Mouse (Mus musculus) forebrain, embryonic 15.5 days (tissue): ENCODE measurements at regions not wholly inside any gene's neighbourhood (a gene's known extent, or its start where the extent isn't known, plus 50 kb on each side); places are given as distances from the start of the nearest gene placed in this dataset.
A peak's percentile ranks its signal among the peaks of the same experiment; 100 is the strongest.

ENCODE experiments used
- ATAC-seq: fragments of 200-750 bp; cut with Nextera tagmentation; replicated peaks from 2 replicates; pipeline ENCODE4 v1.8.0; 2017; ENCODE audit warnings: mild to moderate bottlenecking, moderate TSS enrichment, moderate library complexity
- H3K27ac ChIP-seq: fragments of 300-500 bp; sonication (generic); replicated peaks from 2 replicates; pipeline ENCODE4 v1.5.1; 2015; ENCODE audit warnings: mild to moderate bottlenecking, inconsistent platforms
- H3K27me3 ChIP-seq: fragments of 300-500 bp; sonication (generic); 2 replicates; pipeline ENCODE4 v1.6.1; 2015; ENCODE audit warnings: inconsistent platforms
- H3K36me3 ChIP-seq: fragments of 300-500 bp; sonication (generic); 2 replicates; pipeline ENCODE4 v1.6.1; 2015; ENCODE audit warnings: mild to moderate bottlenecking, inconsistent platforms
- H3K4me1 ChIP-seq: fragments of 300-500 bp; sonication (generic); 2 replicates; pipeline ENCODE4 v1.6.1; 2015; ENCODE audit warnings: inconsistent platforms
- H3K4me2 ChIP-seq: fragments of 300-500 bp; sonication (generic); replicated peaks from 2 replicates; pipeline ENCODE4 v1.6.1; 2015; ENCODE audit warnings: mild to moderate bottlenecking, inconsistent platforms
- H3K4me3 ChIP-seq: fragments of 300-500 bp; sonication (generic); 2 replicates; pipeline ENCODE4 v1.5.1; 2015; ENCODE audit warnings: mild to moderate bottlenecking, inconsistent platforms
- H3K9ac ChIP-seq: fragments of 300-500 bp; sonication (generic); replicated peaks from 2 replicates; pipeline ENCODE4 v1.6.1; 2015; ENCODE audit warnings: mild to moderate bottlenecking, inconsistent platforms
- H3K9me3 ChIP-seq: fragments of 300-500 bp; sonication (generic); 2 replicates; pipeline ENCODE4 v1.6.1; 2016; ENCODE audit warnings: inconsistent platforms
- WGBS: fragments of 180-500 bp; shearing (Covaris S2); methylation state at CpG from one replicate; pipeline ENCODE4 v1.1.7; 2015; ENCODE audit warnings: mixed read lengths; 5-methylcytosine and 5-hydroxymethylcytosine counted together

DNA sequence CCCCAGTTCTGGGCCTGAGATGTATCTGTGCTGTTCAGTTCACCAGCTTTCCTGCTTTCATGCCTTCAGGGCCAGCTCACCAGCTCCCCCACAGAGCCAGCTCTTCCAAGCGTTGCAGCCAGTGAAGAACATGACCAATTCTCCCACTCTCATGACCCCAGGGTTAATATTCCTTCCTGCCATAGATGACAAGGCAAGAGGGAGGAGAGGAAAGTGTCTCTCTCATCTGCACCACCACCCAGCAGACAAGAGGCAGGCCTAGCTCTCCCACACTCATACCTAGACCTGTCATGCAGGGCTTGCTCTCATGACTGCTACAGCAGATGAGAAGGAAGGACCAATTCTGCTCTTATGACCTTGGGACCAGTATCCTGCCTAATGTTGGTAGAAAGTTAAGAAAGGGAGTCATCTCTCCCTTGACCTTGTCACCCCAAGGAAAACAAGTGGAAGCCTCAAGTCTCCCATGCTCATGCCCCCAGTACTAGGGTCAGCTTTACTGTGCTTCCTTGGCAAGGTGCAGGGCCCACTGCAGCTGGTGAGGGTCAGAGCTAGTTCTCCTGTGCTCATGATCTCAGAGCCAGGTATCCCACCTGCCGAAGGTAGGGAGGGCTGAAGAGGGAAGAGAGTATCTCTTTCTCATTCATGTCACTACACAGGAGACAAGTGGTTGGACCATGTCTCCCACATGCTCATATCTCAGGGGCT is 404.0 kb downstream of the Elavl2 start:
- WGBS = 73% methylated on average over 2 of the region's 2 CpGs
- no peak overlapping the region for H3K9ac ChIP-seq
- H3K27ac ChIP-seq = no peak overlapping the region
- no peak overlapping the region for H3K4me3 ChIP-seq
- H3K4me2 ChIP-seq = no peak overlapping the region
- H3K27me3 ChIP-seq = no peaks in the 10 kb centered on the region
- ATAC-seq = no peak
- no peaks in the 10 kb centered on the region for H3K9me3 ChIP-seq
- no peaks in the 10 kb centered on the region for H3K4me1 ChIP-seq
- H3K36me3 ChIP-seq = no peaks in the 10 kb centered on the region

GRCm38 (mm10) chr4:90964658-90965057 is 435.9 kb downstream of the Elavl2 start:
- Histone ChIP-seq H3K9me3 (no peaks in the 10 kb centered on the region), H3K9ac (no peak overlapping the region), H3K4me3 (no peak overlapping the region), H3K36me3 (no peaks in the 10 kb centered on the region), H3K4me2 (no peak overlapping the region), H3K27me3 (no peaks in the 10 kb centered on the region), H3K27ac (no peak overlapping the region), H3K4me1 (no peaks in the 10 kb centered on the region)
- WGBS = 52% methylated on average over 6 of the region's 6 CpGs
- ATAC-seq = 0 out of 2 replicates have a peak, but pooled peaks have one; percentile 71

DNA sequence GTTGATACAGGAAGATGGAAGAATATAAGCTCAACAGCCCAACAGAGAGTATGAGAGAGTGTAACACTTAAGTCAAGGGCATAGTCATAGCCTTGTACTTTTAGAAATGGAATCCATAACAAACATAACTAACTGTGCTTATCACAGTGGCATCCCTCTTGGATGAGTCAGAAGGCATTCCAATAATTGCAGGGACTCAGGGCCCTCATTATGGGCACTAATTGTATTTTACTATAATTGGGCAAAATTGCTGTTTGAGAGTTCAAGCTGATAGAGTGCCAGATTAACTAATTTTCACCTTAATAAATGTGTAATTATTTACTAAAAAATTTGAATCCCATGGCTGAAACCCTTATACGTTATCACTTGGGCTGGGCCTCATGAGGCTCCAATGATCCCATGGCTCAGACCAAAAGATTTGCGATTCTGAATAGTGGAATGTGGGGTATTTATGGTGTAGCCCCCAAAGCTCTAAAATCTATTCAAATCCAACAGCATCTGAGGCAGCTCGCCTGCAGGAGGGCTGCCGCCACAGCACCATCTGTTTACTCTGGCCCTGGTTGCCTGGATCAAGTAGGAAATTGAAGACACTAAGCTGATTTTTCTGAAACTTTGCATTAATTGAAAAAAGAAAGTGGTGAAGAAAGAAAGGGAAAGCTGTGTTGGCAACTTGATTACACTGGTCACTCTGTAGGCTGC is 456.7 kb downstream of the Elavl2 start:
- H3K4me2 ChIP-seq = no peak overlapping the region
- H3K36me3 ChIP-seq = no peaks in the 10 kb centered on the region
- ATAC-seq = peak; percentile 66
- 0 out of 2 replicates have a peak, but pooled peaks cover 9% of the 10 kb centered on the region for H3K4me1 ChIP-seq
- H3K27me3 ChIP-seq = no peaks in the 10 kb centered on the region
- H3K4me3 ChIP-seq = no peak overlapping the region
- H3K9ac ChIP-seq = no peak overlapping the region
- H3K9me3 ChIP-seq = no peaks in the 10 kb centered on the region
- peak overlapping the region; percentile 23; the same call in 1 of the 2 replicates for H3K27ac ChIP-seq
- 30% methylated on average over 4 of the region's 4 CpGs for WGBS

GRCm38 (mm10) chr4:90917312-90918107 is 483.1 kb downstream of the Elavl2 start:
- ATAC-seq = peak; percentile 46; the same call in 1 of the 2 replicates
- no peak overlapping the region for H3K27ac ChIP-seq
- H3K27me3 ChIP-seq = no peaks in the 10 kb centered on the region
- H3K9ac ChIP-seq = no peak overlapping the region
- H3K4me1 ChIP-seq = no peaks in the 10 kb centered on the region
- H3K4me3 ChIP-seq = no peak overlapping the region
- H3K36me3 ChIP-seq = no peaks in the 10 kb centered on the region
- WGBS = 63% methylated on average over 6 of the region's 6 CpGs
- no peak overlapping the region for H3K4me2 ChIP-seq
- H3K9me3 ChIP-seq = no peaks in the 10 kb centered on the region

- H3K4me3 ChIP-seq = no peak overlapping the region
- WGBS = 69% methylated on average over 1 of the region's 1 CpGs
- peaks cover 5% of the 10 kb centered on the region for H3K4me1 ChIP-seq
- no peak overlapping the region for H3K27ac ChIP-seq
- ATAC-seq = no peak
- no peak overlapping the region for H3K9ac ChIP-seq
- H3K9me3 ChIP-seq = no peaks in the 10 kb centered on the region
- H3K4me2 ChIP-seq = no peak overlapping the region
- H3K27me3 ChIP-seq = no peaks in the 10 kb centered on the region
- no peaks in the 10 kb centered on the region for H3K36me3 ChIP-seq
Observed at GRCm38 (mm10) chr4:90906311-90906710, 494.3 kb downstream of the Elavl2 start.

DNA sequence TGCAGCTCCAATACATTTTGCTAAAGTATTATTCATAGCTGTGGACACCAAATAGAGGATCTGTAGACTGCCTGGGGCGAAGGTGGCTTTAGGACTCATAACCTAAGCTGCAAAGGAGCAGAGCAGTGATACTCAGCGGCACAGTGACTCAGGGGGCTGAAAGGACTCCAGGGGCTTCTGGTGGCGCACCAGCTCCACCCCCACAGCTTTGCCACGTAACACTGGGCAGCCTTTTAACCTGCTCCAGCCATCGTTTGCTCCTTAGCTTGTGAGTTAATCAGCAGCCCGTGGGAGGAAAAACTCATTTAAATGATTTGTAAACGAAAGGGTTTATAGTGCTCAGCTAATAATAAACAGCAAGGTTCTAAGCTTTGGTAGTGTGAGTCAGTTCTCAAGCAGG is 532.4 kb downstream of the Elavl2 start:
- Histone ChIP-seq H3K4me1 (no peaks in the 10 kb centered on the region), H3K4me2 (no peak overlapping the region), H3K27ac (no peak overlapping the region), H3K9ac (no peak overlapping the region), H3K36me3 (no peaks in the 10 kb centered on the region), H3K9me3 (no peaks in the 10 kb centered on the region), H3K4me3 (no peak overlapping the region), H3K27me3 (no peaks in the 10 kb centered on the region)
- ATAC-seq = no peak
- 42% methylated on average over 7 of the region's 7 CpGs for WGBS

- H3K4me2 ChIP-seq = no peak overlapping the region
- no peaks in the 10 kb centered on the region for H3K27me3 ChIP-seq
- H3K4me1 ChIP-seq = no peaks in the 10 kb centered on the region
- H3K9me3 ChIP-seq = no peaks in the 10 kb centered on the region
- WGBS = 37% methylated on average over 2 of the region's 2 CpGs
- no peak overlapping the region for H3K9ac ChIP-seq
- no peak overlapping the region for H3K4me3 ChIP-seq
- no peak overlapping the region for H3K27ac ChIP-seq
- ATAC-seq = 0 out of 2 replicates have a peak, but pooled peaks have one; percentile 23
- H3K36me3 ChIP-seq = no peaks in the 10 kb centered on the region
Observed at GRCm38 (mm10) chr4:90860854-90861253, 539.7 kb downstream of the Elavl2 start.

DNA sequence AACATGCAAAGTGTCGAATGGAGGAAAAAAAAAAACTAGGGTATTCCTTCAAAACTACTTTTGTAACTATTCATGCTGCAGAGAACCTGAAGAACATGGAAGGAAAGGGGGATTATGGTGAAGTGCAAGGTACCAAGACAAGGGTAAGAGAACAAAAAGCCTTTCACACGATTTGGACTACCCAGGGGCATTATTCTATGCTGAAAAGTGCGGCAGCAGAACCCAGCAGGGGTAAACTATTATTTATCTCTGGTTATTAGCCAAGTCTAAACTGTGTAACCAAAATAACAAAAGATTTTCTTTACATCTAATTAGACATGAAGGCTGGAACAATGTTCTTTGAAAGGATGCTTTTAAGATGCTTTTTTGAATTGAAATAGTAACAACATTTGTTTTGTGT is 560.8 kb downstream of the Elavl2 start:
- H3K36me3 ChIP-seq = no peaks in the 10 kb centered on the region
- H3K4me2 ChIP-seq = no peak overlapping the region
- no peaks in the 10 kb centered on the region for H3K4me1 ChIP-seq
- H3K9ac ChIP-seq = no peak overlapping the region
- H3K4me3 ChIP-seq = no peak overlapping the region
- no peak for ATAC-seq
- no peaks in the 10 kb centered on the region for H3K27me3 ChIP-seq
- 12% methylated on average over 3 of the region's 3 CpGs for WGBS
- H3K27ac ChIP-seq = no peak overlapping the region
- H3K9me3 ChIP-seq = no peaks in the 10 kb centered on the region

- Histone ChIP-seq H3K4me1 (0 out of 2 replicates have a peak, but pooled peaks cover 3% of the 10 kb centered on the region), H3K4me3 (no peak overlapping the region), H3K9me3 (no peaks in the 10 kb centered on the region), H3K27ac (no peak overlapping the region), H3K27me3 (no peaks in the 10 kb centered on the region), H3K9ac (no peak overlapping the region), H3K4me2 (no peak overlapping the region), H3K36me3 (no peaks in the 10 kb centered on the region)
- no peak for ATAC-seq
- 81% methylated on average over 1 of the region's 1 CpGs for WGBS
Observed at GRCm38 (mm10) chr4:90799078-90799477, 580.5 kb downstream of the Zfp352 start.

DNA sequence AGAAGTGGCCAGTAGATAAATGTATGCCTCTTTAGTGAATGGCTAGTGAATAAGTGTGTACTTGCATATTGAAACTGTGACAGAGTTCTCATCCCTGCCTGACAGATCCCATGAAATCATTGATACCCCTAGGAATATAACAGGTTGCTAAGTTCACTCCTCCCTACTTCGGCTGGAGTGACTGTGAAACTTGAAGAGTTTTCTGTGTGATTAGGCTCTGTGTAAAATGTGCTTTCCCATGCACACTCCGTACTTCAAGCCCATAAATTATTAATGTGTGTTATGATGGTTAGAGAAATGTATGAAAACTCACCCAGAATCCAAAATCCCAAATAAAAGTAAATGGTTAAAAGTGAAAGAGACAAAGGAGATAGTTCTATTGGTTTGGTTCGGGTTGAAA is 580.0 kb downstream of the Zfp352 start:
- Histone ChIP-seq H3K36me3 (no peaks in the 10 kb centered on the region), H3K27ac (no peak overlapping the region), H3K9me3 (no peaks in the 10 kb centered on the region), H3K9ac (no peak overlapping the region), H3K4me2 (no peak overlapping the region), H3K4me3 (no peak overlapping the region), H3K4me1 (0 out of 2 replicates have a peak, but pooled peaks cover 3% of the 10 kb centered on the region), H3K27me3 (no peaks in the 10 kb centered on the region)
- ATAC-seq = no peak
- WGBS = 81% methylated on average over 3 of the region's 3 CpGs

GRCm38 (mm10) chr4:90797472-90797871 is 578.9 kb downstream of the Zfp352 start:
- no peak overlapping the region for H3K27ac ChIP-seq
- 0 out of 2 replicates have a peak, but pooled peaks cover 3% of the 10 kb centered on the region for H3K4me1 ChIP-seq
- 51% methylated on average over 8 of the region's 8 CpGs for WGBS
- ATAC-seq = peak; percentile 43; the same call in 1 of the 2 replicates
- no peaks in the 10 kb centered on the region for H3K27me3 ChIP-seq
- no peaks in the 10 kb centered on the region for H3K36me3 ChIP-seq
- no peaks in the 10 kb centered on the region for H3K9me3 ChIP-seq
- H3K4me3 ChIP-seq = no peak overlapping the region
- no peak overlapping the region for H3K4me2 ChIP-seq
- H3K9ac ChIP-seq = no peak overlapping the region
